Mouse (Mus musculus) embryonic fibroblast, embryonic 13.5 days (primary cell): ENCODE data around the gene Casp4.

Source experiments
- CTCF ChIP-seq: IDR thresholded peaks from 2 replicates; pipeline ENCODE4 v1.5.1; 2011; ENCODE audit warnings: mild to moderate bottlenecking, control low read depth, low read length, moderate library complexity, borderline replicate concordance; ENCODE audit not compliant: insufficient read depth
- POLR2A ChIP-seq: IDR thresholded peaks from 2 replicates; pipeline ENCODE4 v1.6.1; 2011; ENCODE audit warnings: low read depth, mild to moderate bottlenecking, control low read depth, low read length, moderate library complexity

DNA sequence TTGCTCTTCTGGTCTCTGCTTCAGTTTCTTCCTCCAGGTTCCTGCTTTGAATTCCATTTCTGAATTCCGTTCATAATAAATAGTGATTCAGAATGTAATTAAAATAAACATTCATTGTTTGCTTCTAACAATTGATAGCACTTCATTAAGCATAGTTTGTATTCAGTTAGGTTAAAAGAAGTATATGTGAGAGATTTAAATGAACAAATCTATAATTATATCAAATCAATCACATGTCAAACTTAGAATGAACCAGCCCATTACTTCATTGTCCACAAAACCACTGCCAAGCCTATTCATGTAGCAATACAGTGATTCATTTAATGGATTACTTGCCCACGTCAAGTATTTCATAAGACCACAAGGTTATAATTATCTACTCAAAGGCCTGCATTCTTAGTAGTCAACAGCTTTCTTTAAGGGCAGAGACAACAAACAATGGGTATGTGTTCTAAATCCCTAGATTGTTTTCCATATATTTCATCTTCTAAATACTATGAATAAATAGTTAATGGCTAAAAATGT lies 44.6 kb upstream of the Casp4 start:
- no peak for TF ChIP-seq POLR2A
- TF ChIP-seq CTCF = no peak
